Mouse (Mus musculus): ENCODE data around the gene Ebf1.

DNA sequence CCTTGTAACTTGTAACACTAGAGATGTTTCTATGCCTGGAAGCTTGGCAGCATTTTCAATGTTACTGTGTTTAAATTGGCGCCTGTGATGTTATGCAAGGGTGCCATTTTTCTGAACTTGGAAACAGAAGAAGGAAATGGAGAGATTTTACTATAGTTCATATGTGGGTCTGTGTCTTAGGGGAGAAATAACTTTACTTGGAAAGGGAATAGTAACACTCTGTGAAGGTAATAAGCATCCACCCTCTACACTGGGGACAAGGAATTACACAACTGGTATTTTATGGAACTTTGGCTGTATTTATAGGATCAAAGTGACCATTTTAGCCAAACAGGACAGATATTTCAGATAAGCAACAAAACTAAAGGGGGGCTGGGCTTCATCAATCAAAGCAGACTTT, 278.8 kb downstream of the Ebf1 start:
- TF ChIP-seq CTCF (IDR thresholded peaks at IDR 0.05; ENCODE audit: control insufficient read depth, insufficient read depth, low read length) (no peak), POLR2A (IDR thresholded peaks at IDR 0.05; ENCODE audit: borderline replicate concordance, control insufficient read depth, low read depth, low read length) (no peak)

Data from bone marrow, adult 2 months (tissue).